Mouse (Mus musculus): ENCODE measurements around the gene Nfil3.

DNA sequence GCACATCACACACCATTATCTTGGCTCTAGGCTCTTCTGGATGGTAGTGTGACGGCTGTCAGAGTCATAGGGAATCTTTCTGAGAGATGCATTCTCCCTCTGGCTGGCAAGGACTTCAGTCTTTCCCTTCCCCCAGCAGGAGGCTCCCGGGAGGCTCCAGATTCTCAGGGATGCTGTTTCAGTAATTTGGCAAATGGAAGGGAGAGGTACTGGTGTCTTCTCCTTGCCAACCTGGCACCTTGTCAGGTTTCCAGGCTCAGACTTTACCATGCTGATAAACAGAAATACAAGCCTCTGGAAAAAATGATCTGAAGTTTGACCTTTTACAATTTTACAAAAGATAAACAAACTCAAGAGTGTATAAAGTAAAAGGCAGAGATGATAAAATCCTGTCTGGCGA, 26.9 kb upstream of the Nfil3 start:
- TF ChIP-seq CTCF (IDR thresholded peaks at IDR 0.05) (peak; percentile 26), POLR2A (IDR thresholded peaks at IDR 0.05; ENCODE audit: insufficient read depth, low read depth, low read length) (no peak)
